In the genomic region with DNA sequence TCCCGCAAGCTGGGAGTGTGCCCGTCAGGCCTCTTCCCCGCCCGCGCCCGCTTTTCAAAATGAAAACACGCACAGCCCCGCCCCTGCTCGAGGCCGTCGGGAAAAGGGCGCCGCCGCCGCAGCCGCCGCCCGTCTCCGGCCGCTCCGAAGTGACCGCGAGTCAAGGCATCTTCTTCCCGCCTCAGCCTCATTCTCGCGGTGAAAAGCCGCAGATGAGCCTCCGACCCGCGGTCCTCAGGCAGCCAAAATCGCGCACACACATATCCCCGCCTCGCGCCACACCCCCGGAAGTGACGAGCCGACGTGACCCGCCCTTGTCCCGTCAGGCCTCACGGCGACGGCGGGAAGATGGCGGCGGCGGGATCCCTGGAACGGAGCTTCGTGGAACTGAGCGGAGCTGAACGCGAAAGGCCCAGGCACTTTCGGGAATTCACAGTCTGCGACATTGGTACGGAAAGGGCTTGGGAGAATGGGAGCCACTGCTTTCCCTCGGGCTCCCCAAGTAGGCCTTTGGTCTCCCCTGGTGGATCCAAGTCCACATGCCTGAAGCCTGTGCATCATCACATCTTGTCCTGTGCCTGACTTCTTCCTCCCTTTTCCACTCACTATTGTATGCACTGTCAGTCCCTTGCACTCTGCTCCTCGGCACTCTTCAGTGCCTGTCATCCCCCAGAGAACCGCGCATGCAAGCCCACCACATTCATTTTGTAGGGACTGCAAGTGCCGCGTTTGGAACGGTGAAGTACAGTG, we compare ENCODE assay signal across 8 mouse cellular contexts. TPM values are rescaled to one million over a fixed set of nuclear protein-coding genes. Genes with fewer than 3 reads are reported as not detected.
DNase-seq lines count a peak whose midpoint lies in the region; ATAC-seq and TF ChIP-seq lines count a peak whose summit lies in the region.

No protein-coding gene starts in this region.

- peak overlapping the region; percentile 97 for H3K27ac ChIP-seq in forebrain, embryonic 16.5 days (ENCODE audit: low read length)
- H3K27ac ChIP-seq in layer of hippocampus, adult 2 months, result peak overlapping the region; percentile 84
- H3K27ac ChIP-seq in lung, embryonic 14.5 days (ENCODE audit: low read depth), result peak overlapping the region; percentile 96
- H3K27ac ChIP-seq in olfactory bulb, adult 2 months (ENCODE audit: insufficient read depth, low read depth, low read length), result peak overlapping the region; percentile 72; the same call in 1 of the 2 replicates
- H3K27ac ChIP-seq in thymus, adult 2 months (ENCODE audit: control insufficient read depth, insufficient read depth, low read length), result no peak overlapping the region

- peak overlapping the region; percentile 91 for H3K9ac ChIP-seq in forebrain, embryonic 16.5 days (replicated peaks; ENCODE audit: low read depth, low read length)
- H3K9ac ChIP-seq in lung, embryonic 14.5 days, result peak overlapping the region; percentile 81

- peak; percentile 82 for TF ChIP-seq POLR2A in olfactory bulb, adult 2 months (IDR thresholded peaks at IDR 0.05; ENCODE audit: insufficient read depth, low read depth, low read length)
- peak; percentile 89 for TF ChIP-seq POLR2A in thymus, adult 2 months (IDR thresholded peaks at IDR 0.05; ENCODE audit: control insufficient read depth, extremely low read depth, insufficient read depth, low read length, poor library complexity)

- H3K4me3 ChIP-seq in G1E (ENCODE audit: low read depth, low read length), result peak overlapping the region; percentile 88
- peak overlapping the region; percentile 52 for H3K4me3 ChIP-seq in forebrain, embryonic 16.5 days (replicated peaks; ENCODE audit: low read length)
- H3K4me3 ChIP-seq in layer of hippocampus, adult 2 months, result peak overlapping the region; percentile 90
- peak overlapping the region; percentile 85 for H3K4me3 ChIP-seq in lung, embryonic 14.5 days (ENCODE audit: low read depth, low read length)
- peak overlapping the region; percentile 82 for H3K4me3 ChIP-seq in olfactory bulb, adult 2 months (ENCODE audit: insufficient read depth, low read depth, low read length)
- peak overlapping the region; percentile 72 for H3K4me3 ChIP-seq in thymus, adult 2 months (ENCODE audit: control insufficient read depth, insufficient read depth, low read length)

- H3K27me3 ChIP-seq in G1E (ENCODE audit: insufficient read depth, low read length), result no peaks in the 10 kb centered on the region
- no peaks in the 10 kb centered on the region for H3K27me3 ChIP-seq in forebrain, embryonic 16.5 days (replicated peaks; ENCODE audit: control insufficient read depth, insufficient read depth, low read length)
- no peaks in the 10 kb centered on the region for H3K27me3 ChIP-seq in lung, embryonic 14.5 days (ENCODE audit: insufficient read depth, low read length)
- no peaks in the 10 kb centered on the region for H3K27me3 ChIP-seq in thymus, adult 2 months (ENCODE audit: control insufficient read depth, insufficient read depth, low read length)

- H3K4me1 ChIP-seq in G1E (ENCODE audit: insufficient read depth, low read depth, low read length), result peaks cover 38% of the 10 kb centered on the region
- H3K4me1 ChIP-seq in forebrain, embryonic 16.5 days (replicated peaks; ENCODE audit: control insufficient read depth, insufficient read depth, low read length), result peaks cover 13% of the 10 kb centered on the region
- peaks cover 5% of the 10 kb centered on the region for H3K4me1 ChIP-seq in lung, embryonic 14.5 days (ENCODE audit: insufficient read depth)
- no peaks in the 10 kb centered on the region for H3K4me1 ChIP-seq in olfactory bulb, adult 2 months (ENCODE audit: control insufficient read depth, insufficient read depth, low read length)
- H3K4me1 ChIP-seq in thymus, adult 2 months (replicated peaks; ENCODE audit: control insufficient read depth, insufficient read depth, low read length), result peaks cover 6% of the 10 kb centered on the region; the same call in 1 of the 2 replicates

- peaks cover 39% of the 10 kb centered on the region for H3K36me3 ChIP-seq in G1E (replicated peaks)
- H3K36me3 ChIP-seq in forebrain, embryonic 16.5 days (ENCODE audit: control insufficient read depth, insufficient read depth), result peaks cover 6% of the 10 kb centered on the region; the same call in 1 of the 2 replicates
- H3K36me3 ChIP-seq in lung, embryonic 14.5 days (ENCODE audit: insufficient read depth), result peaks cover 27% of the 10 kb centered on the region
- H3K36me3 ChIP-seq in thymus, adult 2 months (ENCODE audit: control insufficient read depth, insufficient read depth, low read length), result peaks cover 13% of the 10 kb centered on the region

- ATAC-seq in G1E (ENCODE audit: extremely low read depth, insufficient number of reproducible peaks, low FRiP score, poor library complexity, severe bottlenecking), result peak; percentile 95
- ATAC-seq in forebrain, embryonic 16.5 days, result peak; percentile 98
- ATAC-seq in lung, embryonic 14.5 days (ENCODE audit: insufficient read depth), result peak; percentile 99

- TF ChIP-seq CTCF in G1E (IDR thresholded peaks at IDR 0.05; ENCODE audit: low read depth, low read length), result no peak
- TF ChIP-seq CTCF in layer of hippocampus, adult 2 months (conservative IDR thresholded peaks at IDR 0.05), result peak; percentile 18
- TF ChIP-seq CTCF in lung, embryonic 14.5 days (IDR thresholded peaks at IDR 0.05; ENCODE audit: low read depth), result no peak
- TF ChIP-seq CTCF in olfactory bulb, adult 2 months (IDR thresholded peaks at IDR 0.05; ENCODE audit: insufficient read depth, low read depth, low read length), result peak; percentile 16; the same call in 1 of the 2 replicates
- TF ChIP-seq CTCF in thymus, adult 2 months (IDR thresholded peaks at IDR 0.05; ENCODE audit: borderline replicate concordance, control insufficient read depth, extremely low read depth, insufficient read depth, low read length, poor library complexity), result no peak

- peak overlapping the region; percentile 68 for H3K4me2 ChIP-seq in forebrain, embryonic 16.5 days (ENCODE audit: low read length)
- peak overlapping the region; percentile 78 for H3K4me2 ChIP-seq in lung, embryonic 14.5 days

- WGBS in forebrain, embryonic 16.5 days, result under 1% methylated on average over 63 of the region's 63 CpGs
- under 1% methylated on average over 63 of the region's 63 CpGs for WGBS in lung, embryonic 14.5 days
- WGBS in olfactory bulb, adult 2 months, result under 1% methylated on average over 63 of the region's 63 CpGs
- WGBS in thymus, adult 2 months, result under 1% methylated on average over 62 of the region's 63 CpGs

- H3K9me3 ChIP-seq in G1E (replicated peaks), result no peaks in the 10 kb centered on the region
- H3K9me3 ChIP-seq in forebrain, embryonic 16.5 days (ENCODE audit: control insufficient read depth, low read length), result no peaks in the 10 kb centered on the region
- no peaks in the 10 kb centered on the region for H3K9me3 ChIP-seq in lung, embryonic 14.5 days (ENCODE audit: low read depth, low read length)

- DNase-seq in G1E (ENCODE audit: low spot score), result peak; percentile 84
- peak; percentile 93 for DNase-seq in cerebellum, adult 18-20 months
- peak; percentile 96 to 97 for DNase-seq in heart, postnatal 36 days
- DNase-seq in layer of hippocampus, adult 2 months (ENCODE audit: low spot score in 2 of 2), result peak; percentile 86 to 92
- peak; percentile 98 for DNase-seq in lung, embryonic 14.5 days
- DNase-seq in thymus, adult 2 months, result peak; percentile 93

- intact Hi-C loops in heart, postnatal 36 days (cut with DNase I), result loop anchor here (1.0 to 2.0 kb wide), 2 partner anchors 98 to 205 kb away; partner anchors contain the start of gene Ptprj

RNA-seq across cellular contexts. Expression of gene Nup160, which starts 2.2 kb away (rescaled TPM):
- 157 and 180 TPM in 2 replicates for total RNA-seq in G1E (2014; fragmentation: Nextera tagmentation)
- 58.1 and 69.2 TPM in 2 replicates for total RNA-seq in G1E (2017)
- polyA plus RNA-seq in G1E (2012), result 6.3 and 9.1 TPM in 2 replicates
- polyA plus RNA-seq in forebrain, embryonic 16.5 days (2015; fragmentation: Nextera tagmentation; extraction: Ambion mirVana), result 30.7 and 31.2 TPM in 2 replicates
- total RNA-seq in heart, postnatal 36 days (2021), result 10 to 100 TPM in 1 of 2 experiments, 1 to 10 TPM in 1; 7.6 to 13.7 TPM
- total RNA-seq in layer of hippocampus, adult 2 months (2021), result 10 to 100 TPM; 17.0 to 20.8 TPM
- polyA plus RNA-seq in lung, embryonic 14.5 days (2014; fragmentation: Nextera tagmentation; extraction: Ambion mirVana), result 59.6 and 63.9 TPM in 2 replicates
- polyA plus RNA-seq in olfactory bulb, adult 2 months (2012; ENCODE audit: insufficient read depth, insufficient read length, low replicate concordance, missing spikeins), result not detected in 2 replicates
- 21.9 and 22.7 TPM in 2 replicates for polyA plus RNA-seq in thymus, adult 2 months (2012; rRNA removed)

Comparison
In these comparisons a context has a peak if more than half of its experiments do, and no peak if none do; other contexts are left out.
1. CTCF ChIP-seq: peak in layer of hippocampus, adult 2 months (single experiment) and olfactory bulb, adult 2 months (single experiment); none in G1E (single experiment), lung, embryonic 14.5 days (single experiment) and thymus, adult 2 months (single experiment).
2. Peak in every context shown above with its lines, with median percentiles within 50 percentile points of each other: ATAC-seq, DNase-seq and H3K4me3 ChIP-seq.